Mouse (Mus musculus): ENCODE data around the gene Ppcs. TPM values are rescaled to one million over a fixed set of nuclear protein-coding genes. Genes with fewer than 3 reads are reported as not detected.
A peak's percentile ranks its signal among the peaks of the same experiment; 100 is the strongest.

Ppcs gene
- polyA plus RNA-seq, 1 experiment from 2014 or later, result 21.8 TPM

- H3K4me3 ChIP-seq (replicated peaks), result no peak overlapping the region
- no peak overlapping the region for H3K9ac ChIP-seq (replicated peaks)
- no peaks in the 10 kb centered on the region for H3K27me3 ChIP-seq (replicated peaks)
- 82% methylated on average over 7 of the region's 7 CpGs for WGBS
- H3K4me1 ChIP-seq, result peaks cover 8% of the 10 kb centered on the region
- no peaks in the 10 kb centered on the region for H3K36me3 ChIP-seq
- H3K9me3 ChIP-seq (replicated peaks), result no peaks in the 10 kb centered on the region
- no peak overlapping the region for H3K27ac ChIP-seq (replicated peaks)
- no peak overlapping the region for H3K4me2 ChIP-seq
- ATAC-seq (ENCODE audit: low FRiP score), result no peak
Observed at GRCm38 (mm10) chr4:119450436-119450835, 28.2 kb upstream of the Ppcs start.

- no peak overlapping the region for H3K27ac ChIP-seq (replicated peaks)
- H3K9ac ChIP-seq (replicated peaks), result no peak overlapping the region
- H3K4me1 ChIP-seq, result no peaks in the 10 kb centered on the region
- H3K4me2 ChIP-seq, result no peak overlapping the region
- no peaks in the 10 kb centered on the region for H3K36me3 ChIP-seq
- no peaks in the 10 kb centered on the region for H3K9me3 ChIP-seq (replicated peaks)
- ATAC-seq (ENCODE audit: low FRiP score), result no peak
- 81% methylated on average over 3 of the region's 3 CpGs for WGBS
- no peaks in the 10 kb centered on the region for H3K27me3 ChIP-seq (replicated peaks)
- no peak overlapping the region for H3K4me3 ChIP-seq (replicated peaks)
Observed at GRCm38 (mm10) chr4:119447786-119448185, 25.6 kb upstream of the Ppcs start.

- ATAC-seq (ENCODE audit: low FRiP score), result no peak
- H3K27ac ChIP-seq (replicated peaks), result no peak overlapping the region
- WGBS, result 91% methylated on average over 6 of the region's 6 CpGs
- H3K4me2 ChIP-seq, result no peak overlapping the region
- H3K9ac ChIP-seq (replicated peaks), result no peak overlapping the region
- H3K36me3 ChIP-seq, result no peaks in the 10 kb centered on the region
- H3K4me1 ChIP-seq, result no peaks in the 10 kb centered on the region
- no peaks in the 10 kb centered on the region for H3K27me3 ChIP-seq (replicated peaks)
- H3K4me3 ChIP-seq (replicated peaks), result no peak overlapping the region
- H3K9me3 ChIP-seq (replicated peaks), result no peaks in the 10 kb centered on the region
Observed at GRCm38 (mm10) chr4:119447261-119447660, 25.0 kb upstream of the Ppcs start.

- Histone ChIP-seq H3K9ac (replicated peaks) (no peak overlapping the region), H3K4me2 (no peak overlapping the region), H3K4me3 (replicated peaks) (no peak overlapping the region), H3K4me1 (no peaks in the 10 kb centered on the region), H3K27me3 (replicated peaks) (no peaks in the 10 kb centered on the region), H3K27ac (replicated peaks) (no peak overlapping the region), H3K36me3 (no peaks in the 10 kb centered on the region), H3K9me3 (replicated peaks) (no peaks in the 10 kb centered on the region)
- ATAC-seq (ENCODE audit: low FRiP score), result no peak
- WGBS, result 53% methylated on average over 6 of the region's 6 CpGs
Observed at GRCm38 (mm10) chr4:119442539-119442938, 20.3 kb upstream of the Ppcs start.

- no peak for ATAC-seq (ENCODE audit: low FRiP score)
- H3K27ac ChIP-seq (replicated peaks), result no peak overlapping the region
- H3K4me2 ChIP-seq, result no peak overlapping the region
- H3K9me3 ChIP-seq (replicated peaks), result no peaks in the 10 kb centered on the region
- 90% methylated on average over 4 of the region's 4 CpGs for WGBS
- no peak overlapping the region for H3K4me3 ChIP-seq (replicated peaks)
- no peak overlapping the region for H3K9ac ChIP-seq (replicated peaks)
- no peaks in the 10 kb centered on the region for H3K4me1 ChIP-seq
- no peaks in the 10 kb centered on the region for H3K27me3 ChIP-seq (replicated peaks)
- no peaks in the 10 kb centered on the region for H3K36me3 ChIP-seq
Observed at GRCm38 (mm10) chr4:119441836-119442235, 19.6 kb upstream of the Ppcs start.

GRCm38 (mm10) chr4:119437936-119438335, 15.7 kb upstream of the Ppcs start:
- Histone ChIP-seq H3K9ac (replicated peaks) (no peak overlapping the region), H3K27me3 (replicated peaks) (no peaks in the 10 kb centered on the region), H3K4me3 (replicated peaks) (no peak overlapping the region), H3K4me1 (no peaks in the 10 kb centered on the region), H3K27ac (replicated peaks) (no peak overlapping the region), H3K4me2 (no peak overlapping the region), H3K9me3 (replicated peaks) (no peaks in the 10 kb centered on the region), H3K36me3 (no peaks in the 10 kb centered on the region)
- no peak for ATAC-seq (ENCODE audit: low FRiP score)
- 91% methylated on average over 2 of the region's 2 CpGs for WGBS

- ATAC-seq (ENCODE audit: low FRiP score), result no peak
- Histone ChIP-seq H3K27me3 (replicated peaks) (no peaks in the 10 kb centered on the region), H3K36me3 (no peaks in the 10 kb centered on the region), H3K4me3 (replicated peaks) (no peak overlapping the region), H3K27ac (replicated peaks) (no peak overlapping the region), H3K4me1 (no peaks in the 10 kb centered on the region), H3K9me3 (replicated peaks) (no peaks in the 10 kb centered on the region), H3K9ac (replicated peaks) (no peak overlapping the region), H3K4me2 (no peak overlapping the region)
- whole genome bisulfite sequencing, result 35% methylated on average over 5 of the region's 5 CpGs
Observed at GRCm38 (mm10) chr4:119430678-119431077, 8.5 kb upstream of the Ppcs start.

- H3K27me3 ChIP-seq (replicated peaks), result no peaks in the 10 kb centered on the region
Observed at GRCm38 (mm10) chr4:119427680-119428079, 5.5 kb upstream of the Ppcs start.

GRCm38 (mm10) chr4:119425601-119426000, 3.4 kb upstream of the Ppcs start:
- Histone ChIP-seq H3K4me3 (replicated peaks) (no peak overlapping the region), H3K9ac (replicated peaks) (no peak overlapping the region), H3K4me1 (peaks cover 23% of the 10 kb centered on the region), H3K36me3 (no peaks in the 10 kb centered on the region), H3K9me3 (replicated peaks) (no peaks in the 10 kb centered on the region), H3K27ac (replicated peaks) (no peak overlapping the region), H3K27me3 (replicated peaks) (no peaks in the 10 kb centered on the region), H3K4me2 (no peak overlapping the region)
- 43% methylated on average over 2 of the region's 2 CpGs for WGBS
- ATAC-seq (ENCODE audit: low FRiP score), result no peak

More at GRCm38 (mm10) chr4:119427680-119428079, 5.5 kb upstream of the Ppcs start:
- Histone ChIP-seq H3K4me3 (replicated peaks) (no peak overlapping the region), H3K4me1 (peaks cover 10% of the 10 kb centered on the region), H3K4me2 (no peak overlapping the region), H3K9me3 (replicated peaks) (no peaks in the 10 kb centered on the region), H3K27ac (replicated peaks) (no peak overlapping the region), H3K9ac (replicated peaks) (no peak overlapping the region), H3K36me3 (no peaks in the 10 kb centered on the region)
- ATAC-seq (ENCODE audit: low FRiP score), result no peak
- WGBS, result 63% methylated on average over 2 of the region's 2 CpGs

GRCm38 (mm10) chr4:119425077-119425476, 2.9 kb upstream of the Ppcs start:
- no peak overlapping the region for H3K4me2 ChIP-seq
- ATAC-seq (ENCODE audit: low FRiP score), result no peak
- no peak overlapping the region for H3K27ac ChIP-seq (replicated peaks)
- no peaks in the 10 kb centered on the region for H3K27me3 ChIP-seq (replicated peaks)
- no peaks in the 10 kb centered on the region for H3K9me3 ChIP-seq (replicated peaks)
- no peak overlapping the region for H3K4me3 ChIP-seq (replicated peaks)
- H3K36me3 ChIP-seq, result no peaks in the 10 kb centered on the region
- H3K4me1 ChIP-seq, result peaks cover 25% of the 10 kb centered on the region
- 96% methylated on average over 2 of the region's 2 CpGs for WGBS
- no peak overlapping the region for H3K9ac ChIP-seq (replicated peaks)

GRCm38 (mm10) chr4:119421921-119422293, 313 bp downstream of the Ppcs start:
- peak; percentile 76 for ATAC-seq (ENCODE audit: low FRiP score)
- H3K27me3 ChIP-seq (replicated peaks), result no peaks in the 10 kb centered on the region
- under 1% methylated on average over 31 of the region's 31 CpGs for WGBS
- H3K36me3 ChIP-seq, result no peaks in the 10 kb centered on the region
- peaks cover 25% of the 10 kb centered on the region for H3K4me1 ChIP-seq
- H3K9ac ChIP-seq (replicated peaks), result peak overlapping the region; percentile 64
- H3K4me3 ChIP-seq (replicated peaks), result peak overlapping the region; percentile 67
- H3K27ac ChIP-seq (replicated peaks), result peak overlapping the region; percentile 93
- peak overlapping the region; percentile 76 for H3K4me2 ChIP-seq
- no peaks in the 10 kb centered on the region for H3K9me3 ChIP-seq (replicated peaks)

GRCm38 (mm10) chr4:119421191-119421590, 1.0 kb downstream of the Ppcs start:
- Histone ChIP-seq H3K9ac (replicated peaks) (peak overlapping the region; percentile 64), H3K36me3 (no peaks in the 10 kb centered on the region), H3K9me3 (replicated peaks) (no peaks in the 10 kb centered on the region), H3K27me3 (replicated peaks) (no peaks in the 10 kb centered on the region), H3K4me2 (peak overlapping the region; percentile 76), H3K4me1 (peaks cover 25% of the 10 kb centered on the region), H3K4me3 (replicated peaks) (peak overlapping the region; percentile 67), H3K27ac (replicated peaks) (peak overlapping the region; percentile 93; the same call in 1 of the 2 replicates)
- no peak for ATAC-seq (ENCODE audit: low FRiP score)
- WGBS, result 57% methylated on average over 3 of the region's 3 CpGs

GRCm38 (mm10) chr4:119417894-119418293, 4.3 kb downstream of the Ppcs start:
- Histone ChIP-seq H3K4me2 (no peak overlapping the region), H3K27me3 (replicated peaks) (no peaks in the 10 kb centered on the region), H3K36me3 (no peaks in the 10 kb centered on the region), H3K27ac (replicated peaks) (no peak overlapping the region), H3K4me3 (replicated peaks) (no peak overlapping the region), H3K4me1 (peaks cover 38% of the 10 kb centered on the region), H3K9me3 (replicated peaks) (no peaks in the 10 kb centered on the region), H3K9ac (replicated peaks) (no peak overlapping the region)
- WGBS, result 88% methylated on average over 3 of the region's 3 CpGs
- ATAC-seq (ENCODE audit: low FRiP score), result no peak
